Mouse (Mus musculus) thymus, adult 2 months (tissue): ENCODE measurements around the gene Itgb2l.

Experiments
- CTCF ChIP-seq: fragments of 200-500 bp; IDR thresholded peaks from 2 replicates; pipeline ENCODE4 v1.5.1; 2012; ENCODE audit warnings: mild to moderate bottlenecking, control low read depth, low read length, moderate library complexity, borderline replicate concordance; ENCODE audit not compliant: control insufficient read depth, poor library complexity, insufficient read depth; ENCODE audit errors: extremely low read depth
- POLR2A ChIP-seq: fragments of 200-500 bp; IDR thresholded peaks from 2 replicates; pipeline ENCODE4 v1.6.1; 2012; ENCODE audit warnings: mild to moderate bottlenecking, low read length, control low read depth, moderate library complexity; ENCODE audit not compliant: control insufficient read depth, poor library complexity, insufficient read depth; ENCODE audit errors: extremely low read depth

- no peak for TF ChIP-seq POLR2A
- TF ChIP-seq CTCF = no peak
Observed at GRCm38 (mm10) chr16:96459356-96459755, 15.9 kb upstream of the Itgb2l start.
